Mouse (Mus musculus) ES-Bruce4 (cell line): ENCODE results near the gene Smarcd1. TPM values are rescaled to one million over a fixed set of nuclear protein-coding genes. Genes with fewer than 3 reads are reported as not detected.

Source experiments
- H3K27ac ChIP-seq: 2 replicates; pipeline ENCODE4 v1.5.1; 2012; ENCODE audit warnings: low read length, inconsistent platforms; ENCODE audit not compliant: insufficient read depth
- H3K27me3 ChIP-seq: 2 replicates; pipeline ENCODE4 v1.6.1; 2012; ENCODE audit warnings: mild to moderate bottlenecking, low read length, inconsistent platforms; ENCODE audit not compliant: control insufficient read depth, poor library complexity, insufficient read depth, severe bottlenecking
- H3K36me3 ChIP-seq: 2 replicates; pipeline ENCODE4 v1.6.1; 2012; ENCODE audit warnings: inconsistent platforms, mild to moderate bottlenecking, low read length, moderate library complexity; ENCODE audit not compliant: control insufficient read depth, poor library complexity, insufficient read depth, severe bottlenecking
- H3K4me1 ChIP-seq: one replicate; pipeline ENCODE4 v1.8.1; 2011; ENCODE audit warnings: low read length; ENCODE audit not compliant: control insufficient read depth, insufficient read depth
- H3K4me3 ChIP-seq: 2 replicates; pipeline ENCODE4 v1.5.1; 2011; ENCODE audit warnings: low read depth, mild to moderate bottlenecking, low read length
- H3K9ac ChIP-seq: 2 replicates; pipeline ENCODE4 v1.6.1; 2012; ENCODE audit warnings: low read depth, mild to moderate bottlenecking, inconsistent platforms; ENCODE audit not compliant: poor library complexity, severe bottlenecking
- H3K9me3 ChIP-seq: replicated peaks from 2 replicates; pipeline ENCODE4 v1.6.1; 2012; ENCODE audit warnings: mild to moderate bottlenecking, low read length, inconsistent platforms; ENCODE audit not compliant: control insufficient read depth, poor library complexity, insufficient read depth, severe bottlenecking
- CTCF ChIP-seq: IDR thresholded peaks from one replicate; pipeline ENCODE4 v1.8.1; 2011; ENCODE audit warnings: low read depth, low read length
- EP300 ChIP-seq: IDR thresholded peaks from 2 replicates; pipeline ENCODE4 v1.6.1; 2011; ENCODE audit warnings: low read depth, low read length; ENCODE audit not compliant: insufficient read depth
- POLR2A ChIP-seq: IDR thresholded peaks from one replicate; pipeline ENCODE4 v1.8.1; 2011; ENCODE audit warnings: low read length; ENCODE audit not compliant: insufficient read depth
- polyA plus RNA-seq: library from polyadenylated mRNA; stranded (reverse); fragments of >200 nt; gene quantifications from 2 replicates; pipeline ENCODE4 v1.2.4, GENCODE M21; 2011; ENCODE audit warnings: low read depth; ENCODE audit not compliant: missing spikeins, insufficient read depth, insufficient read length

Gene Smarcd1
- polyA plus RNA-seq, 1 experiment: 92.3 TPM

GRCm38 (mm10) chr15:99710221-99711190 is 8.6 kb downstream of the Smarcd1 start:
- Histone ChIP-seq H3K4me3 (no peak overlapping the region), H3K9ac (no peak overlapping the region), H3K9me3 (no peaks in the 10 kb centered on the region), H3K4me1 (peaks cover 10% of the 10 kb centered on the region), H3K27me3 (no peaks in the 10 kb centered on the region), H3K27ac (no peak overlapping the region), H3K36me3 (peaks cover 43% of the 10 kb centered on the region)
- TF ChIP-seq CTCF: no peak
- no peak for TF ChIP-seq POLR2A
- no peak for TF ChIP-seq EP300

DNA sequence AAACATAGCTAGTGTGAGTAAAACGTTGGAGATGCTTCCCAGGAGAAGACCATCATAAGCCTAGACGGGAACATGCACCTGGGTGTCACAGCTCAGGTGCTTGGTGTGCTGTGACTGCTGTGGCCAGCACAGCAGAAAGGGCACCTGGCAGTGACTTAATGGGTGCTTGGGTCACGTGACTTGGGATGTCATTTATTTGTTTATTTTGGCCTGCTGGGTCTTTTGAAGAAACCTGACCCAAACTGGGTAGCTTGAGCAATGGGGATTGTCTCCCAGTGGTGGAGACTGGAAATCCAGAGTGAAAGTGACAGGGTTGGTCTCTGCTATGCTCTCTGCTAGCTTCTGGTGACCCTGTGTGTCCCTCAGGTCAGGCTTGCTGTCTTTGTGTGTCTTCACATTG is 9.6 kb downstream of the Smarcd1 start:
- Histone ChIP-seq H3K4me1 (peaks cover 10% of the 10 kb centered on the region), H3K9ac (no peak overlapping the region), H3K4me3 (no peak overlapping the region), H3K27me3 (no peaks in the 10 kb centered on the region), H3K9me3 (no peaks in the 10 kb centered on the region), H3K27ac (peak overlapping the region; percentile 11; the same call in 1 of the 2 replicates), H3K36me3 (peaks cover 38% of the 10 kb centered on the region)
- TF ChIP-seq CTCF (no peak), EP300 (no peak), POLR2A (no peak)

DNA sequence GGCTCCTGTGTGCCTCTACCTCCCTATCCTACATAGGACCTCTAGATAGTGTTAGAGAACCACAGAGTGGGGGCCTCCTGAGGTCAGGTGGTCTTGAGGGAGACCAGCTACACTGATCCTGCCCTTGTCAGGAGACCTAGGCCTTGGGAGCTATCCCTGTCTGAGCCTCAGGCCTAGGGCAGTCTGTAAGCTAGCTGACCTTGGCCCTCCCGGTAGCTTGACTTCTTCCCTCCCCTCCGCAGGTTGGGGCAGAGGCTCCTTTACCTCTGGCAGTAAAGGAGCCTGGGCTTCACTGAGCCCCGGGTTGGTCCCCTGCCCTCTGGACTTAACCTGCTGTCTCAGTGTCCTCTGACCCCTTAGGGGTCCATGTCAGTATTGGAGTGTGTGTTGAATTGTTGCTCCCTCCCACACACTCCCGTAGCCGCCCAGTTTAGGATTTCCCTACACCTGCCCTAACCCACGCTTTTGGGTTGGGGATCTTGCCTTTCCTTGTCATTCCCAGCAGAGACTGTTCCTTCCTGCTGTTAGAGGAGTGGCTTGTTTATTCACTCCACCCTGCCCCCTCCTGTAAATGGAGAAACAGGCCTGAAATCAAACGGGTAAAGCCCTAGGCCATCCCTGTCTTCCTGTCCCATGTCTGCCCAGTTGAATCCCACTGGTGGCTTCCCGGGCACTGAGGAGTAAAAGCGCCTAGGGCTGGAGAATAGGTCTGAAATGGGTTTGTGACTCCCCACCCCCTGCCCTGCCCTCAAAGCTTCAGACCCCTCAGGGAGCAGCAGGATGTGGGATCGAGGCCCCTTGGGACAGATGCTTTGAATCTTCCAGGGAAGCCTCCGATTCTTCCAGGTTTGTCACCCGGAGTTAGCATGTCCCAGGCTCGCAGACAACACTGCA is 11.0 kb downstream of the Smarcd1 start:
- peak overlapping the region; percentile 74 for H3K27ac ChIP-seq
- no peak overlapping the region for H3K9ac ChIP-seq
- H3K4me1 ChIP-seq: peaks cover 10% of the 10 kb centered on the region
- H3K9me3 ChIP-seq: no peaks in the 10 kb centered on the region
- TF ChIP-seq EP300: 0 out of 2 replicates have a peak, but pooled peaks have one; percentile 43
- no peak for TF ChIP-seq CTCF
- no peaks in the 10 kb centered on the region for H3K27me3 ChIP-seq
- peaks cover 30% of the 10 kb centered on the region for H3K36me3 ChIP-seq
- no peak overlapping the region for H3K4me3 ChIP-seq

DNA sequence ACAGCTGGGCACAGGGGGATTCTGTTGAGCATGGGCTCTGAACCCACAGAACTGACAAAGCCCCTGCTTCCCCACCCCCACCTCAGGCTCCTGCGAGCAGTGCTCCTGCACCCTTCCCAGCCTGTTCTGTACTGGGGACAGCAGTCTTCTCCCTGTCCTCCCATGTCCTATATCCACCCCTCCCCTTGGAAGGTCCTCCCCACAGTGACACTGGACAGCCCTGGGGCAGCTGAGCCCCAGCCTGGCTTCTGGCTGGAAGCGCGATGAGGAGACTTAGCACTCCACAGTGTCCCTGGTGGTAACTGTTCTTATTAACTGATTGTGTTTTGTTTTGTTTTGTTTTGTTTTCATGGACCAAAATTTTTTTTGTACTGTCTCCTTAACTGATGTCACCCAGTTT is 11.6 kb downstream of the Smarcd1 start:
- Histone ChIP-seq H3K9me3 (no peaks in the 10 kb centered on the region), H3K27ac (peak overlapping the region; percentile 13; the same call in 1 of the 2 replicates), H3K4me1 (peaks cover 10% of the 10 kb centered on the region), H3K9ac (no peak overlapping the region), H3K27me3 (no peaks in the 10 kb centered on the region), H3K4me3 (no peak overlapping the region), H3K36me3 (peaks cover 29% of the 10 kb centered on the region)
- TF ChIP-seq CTCF (no peak), EP300 (no peak), POLR2A (no peak)

- H3K9me3 ChIP-seq: no peaks in the 10 kb centered on the region
- no peaks in the 10 kb centered on the region for H3K27me3 ChIP-seq
- peaks cover 10% of the 10 kb centered on the region for H3K4me1 ChIP-seq
- no peak overlapping the region for H3K27ac ChIP-seq
- H3K9ac ChIP-seq: no peak overlapping the region
- peaks cover 23% of the 10 kb centered on the region for H3K36me3 ChIP-seq
- H3K4me3 ChIP-seq: no peak overlapping the region
- TF ChIP-seq EP300 (no peak), CTCF (no peak), POLR2A (no peak)
These were observed 12.3 kb downstream of the Smarcd1 start for GRCm38 (mm10) chr15:99714206-99714605.
